Mouse (Mus musculus) cortical plate, adult 2 months (tissue): ENCODE results near the gene Adat2.

Experiments used
- CTCF ChIP-seq: fragments of 200-500 bp; IDR thresholded peaks from 2 replicates; pipeline ENCODE4 v1.5.1; 2011; ENCODE audit warnings: mild to moderate bottlenecking, control low read depth, low read length; ENCODE audit not compliant: insufficient read depth; ENCODE audit errors: extremely low read depth
- POLR2A ChIP-seq: fragments of 200-500 bp; IDR thresholded peaks from 2 replicates; pipeline ENCODE4 v1.6.1; 2011; ENCODE audit warnings: mild to moderate bottlenecking, low read length, control low read depth; ENCODE audit not compliant: insufficient read depth; ENCODE audit errors: extremely low read depth

- no peak for TF ChIP-seq CTCF
- TF ChIP-seq POLR2A, result no peak
These were observed 11.0 kb upstream of the Adat2 start for GRCm38 (mm10) chr10:13541721-13542120.
